Mouse (Mus musculus): ENCODE measurements at regions not wholly inside any gene's neighbourhood (a gene's known extent, or its start where the extent isn't known, plus 50 kb on each side); places are given as distances from the start of the nearest gene placed in this dataset.
A peak's percentile ranks its signal among the peaks of the same experiment; 100 is the strongest.

DNA sequence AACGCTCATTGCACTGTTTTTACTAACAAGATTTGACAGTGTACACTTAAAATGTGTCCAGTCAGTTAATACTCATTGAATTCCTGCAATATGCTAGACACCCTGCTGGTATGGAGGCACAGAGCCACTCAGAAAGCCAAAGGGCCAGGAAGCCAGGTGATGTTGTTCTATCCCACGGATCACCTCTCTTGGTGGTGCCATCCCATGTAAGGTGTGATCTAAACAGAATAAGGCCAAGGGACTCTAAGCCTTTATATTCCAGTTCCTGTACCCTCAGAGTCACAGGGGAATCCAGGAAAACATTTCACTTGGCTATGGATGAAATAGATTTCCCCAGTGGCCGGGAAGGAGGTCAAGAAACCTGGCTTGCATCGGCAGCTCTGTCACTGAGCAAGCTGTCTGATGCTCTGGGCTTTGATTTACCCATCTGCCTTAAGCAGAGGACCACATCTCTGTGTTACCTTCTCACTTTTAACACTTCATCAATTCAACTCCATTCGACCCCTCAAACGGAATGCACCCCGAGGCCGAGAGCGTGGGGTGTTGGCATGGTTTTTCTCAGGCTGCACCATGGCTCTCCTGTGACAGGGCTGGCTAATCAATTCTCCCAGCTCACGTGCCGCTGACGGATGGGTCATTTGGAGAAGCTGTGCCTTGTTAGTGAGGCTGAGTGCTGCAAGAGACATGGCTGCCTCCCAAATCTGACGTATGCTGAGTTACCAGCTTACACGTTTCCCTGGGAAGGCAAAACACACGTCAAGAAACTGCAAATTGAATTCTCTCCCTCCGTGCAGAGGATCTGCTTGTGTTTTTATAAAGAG lies 205.9 kb downstream of the Cd83 start:
- H3K4me3 ChIP-seq = no peak overlapping the region
- H3K4me1 ChIP-seq = peaks cover 35% of the 10 kb centered on the region
- DNase-seq (ENCODE audit: extremely low spot score, low spot score) = no peak
- 82% methylated on average over 16 of the region's 16 CpGs for WGBS
- no peaks in the 10 kb centered on the region for H3K36me3 ChIP-seq (replicated peaks)
- no peaks in the 10 kb centered on the region for H3K27me3 ChIP-seq (ENCODE audit: poor library complexity, severe bottlenecking)
- no peaks in the 10 kb centered on the region; the same call in 1 of the 2 replicates for H3K9me3 ChIP-seq
- H3K27ac ChIP-seq = 0 out of 2 replicates have a peak overlapping the region, but pooled peaks have one; percentile 40

DNA sequence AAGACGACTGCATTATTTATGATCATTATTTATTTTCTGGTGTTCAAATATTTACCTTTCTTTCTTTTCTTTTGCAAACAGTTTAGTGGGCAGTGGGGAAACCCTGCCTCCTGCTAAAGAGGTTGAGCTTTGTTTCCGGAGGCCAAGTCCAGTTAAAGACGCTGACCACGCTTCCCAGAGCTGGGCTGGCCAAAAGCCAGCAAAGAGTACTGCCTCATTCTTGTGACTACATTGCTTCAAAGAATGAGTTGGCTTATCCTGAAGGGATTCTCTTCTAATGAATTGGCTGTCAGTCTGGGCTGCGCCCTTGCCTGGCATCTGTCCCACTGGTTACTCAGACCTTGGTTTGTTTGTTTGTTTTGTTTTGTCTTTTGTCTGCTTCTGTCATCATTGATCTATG lies 207.2 kb downstream of the Cd83 start:
- Histone ChIP-seq H3K27me3 (ENCODE audit: poor library complexity, severe bottlenecking) (no peaks in the 10 kb centered on the region), H3K4me1 (peaks cover 31% of the 10 kb centered on the region), H3K4me3 (no peak overlapping the region), H3K36me3 (replicated peaks) (no peaks in the 10 kb centered on the region), H3K9me3 (no peaks in the 10 kb centered on the region; the same call in 1 of the 2 replicates), H3K27ac (no peak overlapping the region)
- WGBS = 82% methylated on average over 5 of the region's 5 CpGs
- DNase-seq (ENCODE audit: extremely low spot score, low spot score) = no peak

DNA sequence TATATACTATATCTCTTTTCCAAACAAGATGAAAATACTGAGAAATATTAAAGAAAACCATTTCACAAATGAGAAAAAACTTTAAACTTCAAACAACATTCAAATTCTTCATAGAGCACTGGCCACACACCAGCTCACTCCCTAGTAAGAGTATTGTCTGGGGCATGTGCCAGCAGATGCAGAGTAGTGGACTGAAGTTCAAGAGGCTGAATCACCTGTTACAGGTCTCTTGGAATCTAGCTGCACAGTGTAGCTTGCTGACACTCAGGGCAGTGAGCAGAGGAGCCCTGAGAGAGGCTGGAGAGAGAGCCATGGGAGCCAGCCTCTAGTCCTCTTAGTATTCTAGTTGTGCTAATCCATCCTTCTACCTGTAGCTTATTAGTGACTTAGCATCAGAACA lies 208.4 kb downstream of the Cd83 start:
- Histone ChIP-seq H3K27ac (no peak overlapping the region), H3K36me3 (replicated peaks) (no peaks in the 10 kb centered on the region), H3K27me3 (ENCODE audit: poor library complexity, severe bottlenecking) (no peaks in the 10 kb centered on the region), H3K9me3 (no peaks in the 10 kb centered on the region; the same call in 1 of the 2 replicates), H3K4me1 (peaks cover 19% of the 10 kb centered on the region), H3K4me3 (no peak overlapping the region)
- DNase-seq (ENCODE audit: extremely low spot score, low spot score) = no peak

DNA sequence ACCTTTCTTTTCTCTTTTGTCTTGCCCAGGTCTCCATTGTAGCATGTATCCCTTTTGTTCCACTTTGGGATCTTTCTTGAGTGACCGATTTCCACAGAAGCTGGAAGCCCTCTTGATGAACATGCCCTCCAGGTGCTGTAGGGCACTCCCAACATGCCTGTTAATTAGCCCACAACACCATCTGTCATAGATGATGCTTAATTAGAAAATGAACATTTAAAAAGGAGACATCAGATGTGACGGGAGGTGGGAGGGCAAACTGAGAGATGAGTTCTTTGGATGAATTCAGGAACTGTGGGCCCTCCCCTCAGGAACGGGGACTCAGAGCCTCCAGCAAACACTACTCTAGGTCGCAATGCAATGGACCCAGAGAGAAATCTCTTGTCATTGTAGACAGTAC lies 209.8 kb downstream of the Cd83 start:
- no peak overlapping the region for H3K4me3 ChIP-seq
- 89% methylated on average over 4 of the region's 4 CpGs for WGBS
- H3K36me3 ChIP-seq (replicated peaks) = no peaks in the 10 kb centered on the region
- H3K27me3 ChIP-seq (ENCODE audit: poor library complexity, severe bottlenecking) = no peaks in the 10 kb centered on the region
- no peaks in the 10 kb centered on the region; the same call in 1 of the 2 replicates for H3K9me3 ChIP-seq
- DNase-seq (ENCODE audit: extremely low spot score, low spot score) = no peak
- H3K4me1 ChIP-seq = peaks cover 15% of the 10 kb centered on the region; the same call in 1 of the 2 replicates
- 0 out of 2 replicates have a peak overlapping the region, but pooled peaks have one; percentile 3 for H3K27ac ChIP-seq

DNA sequence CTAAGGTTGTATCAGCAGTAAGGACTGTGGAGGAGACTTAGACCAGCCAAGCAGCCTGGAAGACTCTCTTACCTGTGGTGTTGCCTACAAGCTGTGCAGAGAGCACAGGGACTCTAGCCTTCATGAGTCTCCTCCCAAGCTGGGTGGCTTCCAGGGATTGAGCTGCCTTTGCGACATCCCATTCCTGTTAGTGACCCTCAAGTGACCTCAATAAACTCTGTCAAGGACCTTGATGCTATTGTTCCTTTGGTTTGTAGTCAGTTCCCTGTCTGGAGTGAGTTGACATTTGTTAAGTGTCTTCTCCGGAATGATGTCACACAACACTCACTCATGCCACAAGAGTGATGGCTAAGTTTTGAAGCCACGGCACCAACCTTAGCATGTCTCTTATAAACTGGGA lies 211.0 kb downstream of the Cd83 start:
- peaks cover 10% of the 10 kb centered on the region; the same call in 1 of the 2 replicates for H3K4me1 ChIP-seq
- no peaks in the 10 kb centered on the region for H3K9me3 ChIP-seq
- H3K4me3 ChIP-seq = no peak overlapping the region
- no peak for DNase-seq (ENCODE audit: extremely low spot score, low spot score)
- H3K27ac ChIP-seq = no peak overlapping the region
- no peaks in the 10 kb centered on the region for H3K36me3 ChIP-seq (replicated peaks)
- H3K27me3 ChIP-seq (ENCODE audit: poor library complexity, severe bottlenecking) = no peaks in the 10 kb centered on the region
- 85% methylated on average over 3 of the region's 3 CpGs for WGBS

DNA sequence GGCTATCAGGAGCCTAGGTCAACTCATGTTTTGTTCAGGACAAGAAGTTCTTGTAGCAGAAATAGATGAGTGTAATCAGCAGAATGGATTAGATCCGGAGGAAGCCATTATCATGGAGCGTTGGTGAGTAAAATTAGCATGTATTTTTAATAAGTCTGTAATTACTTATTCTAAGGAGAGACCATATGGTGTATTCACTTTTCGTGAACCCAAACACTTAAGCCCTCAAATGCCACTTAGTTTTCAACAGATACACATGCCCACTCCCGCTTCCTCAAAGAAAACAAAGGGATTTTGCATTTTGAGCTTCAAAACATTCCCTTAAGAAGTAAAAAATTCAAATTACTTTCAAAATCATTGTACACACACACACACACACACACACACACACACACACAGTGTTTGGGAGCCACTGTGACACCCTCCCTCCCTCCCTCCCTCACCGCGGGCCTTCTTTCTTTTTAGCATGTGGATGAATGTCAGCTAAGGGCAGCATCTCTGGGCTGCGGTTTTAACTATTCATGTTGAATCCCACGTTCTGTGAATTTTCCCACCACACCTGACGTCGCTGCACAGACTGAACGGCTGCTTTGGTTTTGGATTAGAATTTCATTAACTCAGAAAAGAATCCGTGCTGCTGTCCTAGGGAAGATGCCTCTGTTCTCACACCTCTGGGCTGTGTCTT lies 217.4 kb downstream of the Cd83 start:
- H3K4me3 ChIP-seq = no peak overlapping the region
- 80% methylated on average over 12 of the region's 12 CpGs for WGBS
- peaks cover 4% of the 10 kb centered on the region; the same call in 1 of the 2 replicates for H3K9me3 ChIP-seq
- H3K36me3 ChIP-seq (replicated peaks) = no peaks in the 10 kb centered on the region
- no peak for DNase-seq (ENCODE audit: extremely low spot score, low spot score)
- peaks cover 12% of the 10 kb centered on the region for H3K4me1 ChIP-seq
- H3K27me3 ChIP-seq (ENCODE audit: poor library complexity, severe bottlenecking) = peaks cover 7% of the 10 kb centered on the region
- peak overlapping the region; percentile 44; the same call in 1 of the 2 replicates for H3K27ac ChIP-seq

DNA sequence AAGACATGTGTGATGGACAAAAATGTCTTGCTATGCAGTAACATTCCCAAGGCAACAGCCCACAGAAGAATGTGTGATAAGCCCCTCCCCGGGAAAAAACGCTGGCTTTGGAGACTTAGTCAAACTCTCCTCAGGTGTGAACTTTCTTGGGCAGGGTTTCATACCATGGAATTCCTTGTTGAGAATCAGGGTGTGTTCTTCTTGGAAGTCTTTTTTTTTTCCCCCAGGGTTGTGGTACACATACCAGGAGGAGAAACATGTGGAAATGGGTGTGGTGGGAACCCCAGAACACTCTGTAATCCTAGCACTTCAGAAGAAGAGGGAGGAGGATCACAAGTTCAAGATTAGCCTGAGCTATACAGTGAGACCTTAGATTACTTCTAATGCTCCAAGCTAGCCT lies 228.3 kb downstream of the Cd83 start:
- no peaks in the 10 kb centered on the region for H3K9me3 ChIP-seq
- H3K4me3 ChIP-seq = no peak overlapping the region
- no peak overlapping the region for H3K27ac ChIP-seq
- peaks cover 11% of the 10 kb centered on the region for H3K4me1 ChIP-seq
- no peak for DNase-seq (ENCODE audit: extremely low spot score, low spot score)
- WGBS = 91% methylated on average over 2 of the region's 2 CpGs
- peaks cover 26% of the 10 kb centered on the region for H3K27me3 ChIP-seq (ENCODE audit: poor library complexity, severe bottlenecking)
- H3K36me3 ChIP-seq (replicated peaks) = no peaks in the 10 kb centered on the region

DNA sequence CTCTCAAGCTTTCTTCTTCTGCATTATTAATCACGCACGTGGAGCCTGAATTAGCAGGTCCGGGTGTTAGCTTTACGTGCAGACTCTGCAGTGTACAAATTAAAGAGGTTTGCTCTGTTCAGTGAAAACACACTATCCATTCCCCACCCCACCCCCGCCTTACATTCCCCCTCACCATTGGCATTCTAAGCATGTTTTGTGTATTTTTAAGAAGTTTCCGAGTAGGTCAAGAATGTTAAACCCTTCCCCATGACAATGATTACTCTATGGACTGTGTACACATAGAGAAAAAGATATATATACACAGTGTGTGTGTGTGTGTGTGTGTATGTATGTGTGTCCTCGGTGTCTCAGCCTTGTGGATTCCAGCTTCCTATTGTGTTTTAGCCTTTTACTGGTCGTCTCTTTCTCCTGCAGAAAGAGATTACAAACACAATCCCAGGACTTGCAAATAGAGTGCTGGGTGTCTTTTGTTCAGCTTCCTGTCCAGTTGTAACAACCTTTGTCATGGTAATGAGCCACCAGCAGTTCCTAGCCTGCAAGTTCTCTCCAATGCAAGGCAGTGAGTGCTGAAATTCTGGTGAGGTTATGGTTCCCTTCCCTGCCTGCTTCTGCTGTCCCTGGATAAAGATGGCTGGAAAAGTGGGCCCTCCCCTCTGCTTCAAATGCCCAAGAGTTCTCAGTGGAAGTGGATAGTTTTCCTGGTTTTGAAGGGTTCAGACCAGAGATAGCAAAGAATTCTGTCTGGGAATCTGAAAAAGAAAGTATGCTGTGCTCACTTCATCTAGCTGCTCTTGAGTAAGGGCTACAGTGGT lies 234.1 kb downstream of the Cd83 start:
- H3K36me3 ChIP-seq (replicated peaks) = no peaks in the 10 kb centered on the region
- WGBS = 6% methylated on average over 8 of the region's 8 CpGs
- peak; percentile 48 for DNase-seq (ENCODE audit: extremely low spot score, low spot score)
- H3K4me1 ChIP-seq = peaks cover 53% of the 10 kb centered on the region
- H3K27me3 ChIP-seq (ENCODE audit: poor library complexity, severe bottlenecking) = peaks cover 64% of the 10 kb centered on the region
- H3K27ac ChIP-seq = peak overlapping the region; percentile 74
- H3K9me3 ChIP-seq = no peaks in the 10 kb centered on the region
- peak overlapping the region; percentile 22; the same call in 1 of the 2 replicates for H3K4me3 ChIP-seq

DNA sequence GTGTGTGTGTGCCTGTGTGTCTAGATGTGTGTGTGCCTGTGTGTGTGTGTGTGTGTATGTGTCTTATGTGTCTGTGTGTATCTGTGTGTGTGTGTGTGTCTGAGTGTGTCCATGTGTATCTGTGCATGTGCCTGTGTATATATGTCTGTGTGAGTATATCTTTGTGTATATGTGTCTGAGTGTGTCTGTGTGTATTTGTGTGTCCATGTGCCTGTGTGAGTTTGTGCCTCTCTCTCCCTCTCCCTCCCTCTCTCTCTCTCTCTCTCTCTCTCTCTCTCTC lies 234.7 kb downstream of the Cd83 start:
- H3K27ac ChIP-seq = peak overlapping the region; percentile 74
- H3K4me3 ChIP-seq = peak overlapping the region; percentile 22; the same call in 1 of the 2 replicates
- peaks cover 70% of the 10 kb centered on the region for H3K27me3 ChIP-seq (ENCODE audit: poor library complexity, severe bottlenecking)
- peaks cover 54% of the 10 kb centered on the region for H3K4me1 ChIP-seq
- no peaks in the 10 kb centered on the region for H3K36me3 ChIP-seq (replicated peaks)
- no peak for DNase-seq (ENCODE audit: extremely low spot score, low spot score)
- no peaks in the 10 kb centered on the region for H3K9me3 ChIP-seq

DNA sequence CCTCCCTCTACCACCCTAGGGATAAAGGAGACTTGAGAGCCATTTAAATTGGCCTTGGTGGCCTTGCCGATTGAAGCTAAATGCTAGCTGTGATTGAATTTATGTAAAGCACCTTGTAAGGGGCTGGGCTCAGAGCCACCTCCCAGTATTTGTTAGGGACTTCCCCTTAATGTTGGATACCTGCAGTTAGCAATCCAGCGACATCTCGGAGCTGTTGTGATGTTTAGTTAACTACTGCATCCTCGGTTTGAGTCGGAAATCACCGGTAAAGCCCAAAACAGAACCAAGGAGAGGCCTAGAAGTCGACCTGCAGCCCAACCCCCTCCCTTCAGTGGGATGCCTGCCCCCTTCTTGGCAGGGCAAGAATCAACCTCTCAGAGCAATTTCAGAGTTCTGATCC lies 236.3 kb downstream of the Cd83 start:
- Histone ChIP-seq H3K4me1 (peaks cover 65% of the 10 kb centered on the region), H3K4me3 (no peak overlapping the region), H3K36me3 (replicated peaks) (no peaks in the 10 kb centered on the region), H3K27me3 (ENCODE audit: poor library complexity, severe bottlenecking) (peaks cover 78% of the 10 kb centered on the region), H3K27ac (peak overlapping the region; percentile 76), H3K9me3 (no peaks in the 10 kb centered on the region)
- 14% methylated on average over 7 of the region's 7 CpGs for WGBS
- DNase-seq (ENCODE audit: extremely low spot score, low spot score) = no peak

DNA sequence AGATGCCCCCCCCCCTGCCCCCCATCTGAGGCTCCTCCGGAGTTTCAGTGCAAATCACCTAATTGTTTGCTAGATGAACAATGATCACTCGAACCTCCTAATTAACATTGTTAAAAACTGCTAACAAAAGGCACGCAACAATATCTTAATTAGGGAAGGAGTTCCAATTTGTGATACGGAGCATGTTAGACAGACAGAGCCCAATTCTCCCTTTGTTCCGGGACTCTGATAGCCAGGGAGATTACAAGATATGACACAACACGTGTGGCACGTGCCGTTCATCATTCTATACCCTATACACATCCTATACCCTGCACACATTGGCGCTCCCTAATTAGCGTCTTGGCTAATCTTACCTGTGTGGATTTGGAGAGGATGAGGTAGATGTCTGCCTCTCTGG lies 237.5 kb downstream of the Cd83 start:
- H3K36me3 ChIP-seq (replicated peaks) = no peaks in the 10 kb centered on the region
- H3K27me3 ChIP-seq (ENCODE audit: poor library complexity, severe bottlenecking) = peaks cover 68% of the 10 kb centered on the region
- no peak overlapping the region for H3K4me3 ChIP-seq
- no peak for DNase-seq (ENCODE audit: extremely low spot score, low spot score)
- no peaks in the 10 kb centered on the region for H3K9me3 ChIP-seq
- peaks cover 78% of the 10 kb centered on the region for H3K4me1 ChIP-seq
- H3K27ac ChIP-seq = peak overlapping the region; percentile 76
- 32% methylated on average over 10 of the region's 10 CpGs for WGBS

DNA sequence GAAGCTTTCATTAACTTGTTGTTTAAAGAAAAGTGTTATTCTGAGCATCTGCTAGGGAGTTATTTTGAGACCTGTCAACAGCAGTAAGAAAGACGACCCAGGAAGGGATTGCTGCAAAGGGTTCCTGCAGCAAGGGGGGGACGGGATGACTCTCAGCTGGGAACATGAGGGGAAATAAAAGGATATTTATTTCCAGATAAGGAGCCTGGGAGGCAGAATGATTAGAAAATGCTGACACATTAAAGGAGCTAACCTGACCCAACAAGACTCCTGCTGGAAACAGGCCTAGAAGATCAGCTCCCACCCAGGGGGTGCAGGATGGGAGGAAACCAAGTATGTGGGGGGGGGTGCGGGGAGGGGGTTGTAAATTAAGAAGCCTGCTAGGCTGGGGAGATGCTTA lies 240.0 kb downstream of the Cd83 start:
- peaks cover 61% of the 10 kb centered on the region for H3K4me1 ChIP-seq
- no peaks in the 10 kb centered on the region for H3K9me3 ChIP-seq
- WGBS = 62% methylated on average over 3 of the region's 3 CpGs
- H3K36me3 ChIP-seq (replicated peaks) = no peaks in the 10 kb centered on the region
- H3K27ac ChIP-seq = no peak overlapping the region
- H3K27me3 ChIP-seq (ENCODE audit: poor library complexity, severe bottlenecking) = peaks cover 53% of the 10 kb centered on the region
- H3K4me3 ChIP-seq = no peak overlapping the region
- DNase-seq (ENCODE audit: extremely low spot score, low spot score) = no peak
